Mouse (Mus musculus) granulocyte monocyte progenitor cell, adult 5-6 weeks (primary cell): ENCODE results near the gene Camsap1. TPM values are rescaled to one million over a fixed set of nuclear protein-coding genes. Genes with fewer than 3 reads are reported as not detected.
A peak's percentile ranks its signal among the peaks of the same experiment; 100 is the strongest.

Experiments used
- ATAC-seq: replicated peaks from 2 replicates; pipeline ENCODE4 v1.8.0; 2016; ENCODE audit warnings: mild to moderate bottlenecking, moderate TSS enrichment, inconsistent platforms; ENCODE audit not compliant: poor library complexity, severe bottlenecking
- total RNA-seq, 2 experiments: library from RNA; stranded (forward) in 1 of 2; stranded (reverse) in 1 of 2; fragments of 200-712, 200-1000 nt in 1 of 2; fragments of >200 nt in 1 of 2; fragmentation: Nextera tagmentation in 1 of 2; gene quantifications; 2 replicates each; pipeline ENCODE4 v1.2.3; 2014 to 2017

The Camsap1 gene
- total RNA-seq, 2 experiments from 2014 or later, result 12.9 to 14.8 TPM

DNA sequence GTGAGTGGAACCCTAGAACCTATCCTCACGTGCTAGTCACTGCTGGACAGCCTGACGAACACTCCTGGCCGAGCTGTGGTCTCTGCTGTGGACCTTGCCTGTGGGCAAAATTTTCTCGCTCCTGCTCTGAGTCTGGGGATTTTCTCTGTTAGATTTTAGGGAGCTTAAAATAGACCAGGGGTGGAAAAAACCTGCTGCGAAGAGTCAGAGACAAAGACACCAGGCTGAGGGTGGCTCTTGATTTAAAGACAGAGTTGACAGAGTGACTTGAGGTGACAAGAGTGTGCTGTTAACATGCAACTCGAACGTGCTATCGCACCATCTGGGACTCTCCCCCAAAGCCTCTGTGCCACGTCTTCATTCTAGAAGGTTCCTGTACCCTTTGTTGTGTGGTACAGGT lies 84.1 kb downstream of the Camsap1 start:
- ATAC-seq, result no peak

DNA sequence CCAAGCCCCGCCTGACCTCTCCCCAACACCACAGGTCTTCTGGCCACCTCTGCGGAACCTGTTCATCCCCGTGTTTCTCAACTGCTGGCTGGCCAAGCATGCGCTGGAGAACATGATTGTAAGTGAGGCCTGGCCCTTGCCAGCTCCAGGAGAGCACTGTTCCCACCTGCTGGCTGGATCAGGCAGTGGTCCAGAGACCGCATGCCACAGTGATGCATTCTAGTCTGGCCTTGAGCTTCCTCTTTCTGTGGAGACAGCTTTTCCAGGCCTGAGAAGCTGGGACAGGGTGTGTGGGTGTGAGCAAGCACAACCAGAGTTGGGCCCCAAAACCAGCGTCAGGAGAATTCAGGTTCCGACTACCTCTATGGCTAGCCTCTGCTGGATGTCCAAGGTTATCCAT lies 90.6 kb downstream of the Camsap1 start:
- peak; percentile 81 for ATAC-seq

DNA sequence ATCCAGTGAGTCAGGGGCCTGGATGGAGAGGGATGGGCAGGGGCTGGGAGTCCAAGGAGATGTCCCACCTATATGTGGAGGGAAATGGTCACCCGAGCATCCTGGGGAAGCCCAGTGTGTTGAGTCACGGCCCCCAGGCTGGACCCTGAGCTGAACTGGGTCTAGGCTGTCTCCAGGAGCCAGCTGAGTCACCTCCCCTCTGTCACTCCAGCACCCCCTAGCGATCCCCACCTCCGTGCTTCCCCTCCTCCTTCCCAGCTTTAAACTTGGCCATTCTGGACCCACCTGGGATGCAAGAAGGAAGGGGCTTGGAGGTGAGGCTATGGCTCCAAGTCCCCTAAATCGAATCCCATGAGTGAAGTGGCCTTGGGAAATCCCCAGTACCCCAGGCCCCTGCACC lies 94.9 kb downstream of the Camsap1 start:
- ATAC-seq, result no peak

DNA sequence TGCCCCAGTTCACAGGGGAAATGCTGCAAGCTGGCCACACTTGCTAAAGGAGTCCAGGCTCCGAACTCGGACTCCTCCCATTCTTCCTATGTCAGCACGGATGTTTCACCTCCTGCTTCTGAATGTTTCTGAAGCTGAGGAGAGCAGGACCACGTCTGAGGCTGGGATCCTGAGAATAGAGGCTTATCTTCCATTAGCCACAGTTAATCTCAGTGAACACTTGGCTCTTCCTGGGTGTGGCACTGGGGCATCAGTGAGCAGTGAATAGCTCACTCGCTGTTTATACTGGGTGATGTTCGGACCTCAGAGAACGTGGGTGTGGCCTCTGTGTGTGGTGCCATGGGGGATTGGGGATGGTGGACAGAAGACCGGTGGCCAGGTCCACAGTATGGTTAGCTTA lies 95.9 kb downstream of the Camsap1 start:
- ATAC-seq, result no peak

DNA sequence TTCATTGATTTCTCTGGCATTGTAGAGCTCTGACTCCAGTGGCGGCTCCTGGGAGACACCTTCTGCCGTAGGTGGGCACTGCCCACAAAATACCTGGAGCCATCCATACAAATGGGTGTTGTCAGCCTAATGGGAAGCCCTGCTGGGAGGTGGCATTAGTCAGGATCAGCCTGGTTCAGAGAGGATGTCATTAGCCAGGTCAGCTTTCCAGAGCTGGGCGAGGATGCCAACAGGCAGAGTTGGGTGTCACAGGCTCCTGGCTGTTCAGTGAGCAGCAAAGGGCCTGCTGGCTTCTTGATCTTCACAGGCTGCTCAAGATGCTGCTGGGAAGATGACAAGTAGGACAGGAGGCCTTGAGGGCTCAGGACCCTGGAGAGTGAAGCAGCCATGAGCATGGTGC lies 98.3 kb downstream of the Camsap1 start:
- no peak for ATAC-seq

DNA sequence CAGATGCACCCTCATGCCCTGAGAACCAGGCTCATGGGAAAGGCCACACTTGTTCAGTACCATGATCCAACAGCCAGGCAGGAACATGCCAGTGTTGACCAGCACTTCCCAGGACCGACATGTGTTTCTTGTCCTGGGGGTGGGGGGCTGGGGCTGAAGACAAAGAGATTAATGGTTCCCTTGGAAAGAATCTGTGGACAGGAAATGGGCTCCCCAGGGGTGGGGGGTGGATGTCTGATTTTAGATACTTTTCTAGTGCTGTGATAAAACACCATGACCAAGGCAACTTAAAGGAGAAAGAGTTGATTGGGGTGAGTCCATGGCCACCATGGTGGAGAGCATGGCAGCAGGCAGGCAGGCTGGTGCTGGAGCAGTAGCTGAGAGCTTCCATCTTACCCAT lies 100.8 kb downstream of the Camsap1 start:
- ATAC-seq, result no peak

DNA sequence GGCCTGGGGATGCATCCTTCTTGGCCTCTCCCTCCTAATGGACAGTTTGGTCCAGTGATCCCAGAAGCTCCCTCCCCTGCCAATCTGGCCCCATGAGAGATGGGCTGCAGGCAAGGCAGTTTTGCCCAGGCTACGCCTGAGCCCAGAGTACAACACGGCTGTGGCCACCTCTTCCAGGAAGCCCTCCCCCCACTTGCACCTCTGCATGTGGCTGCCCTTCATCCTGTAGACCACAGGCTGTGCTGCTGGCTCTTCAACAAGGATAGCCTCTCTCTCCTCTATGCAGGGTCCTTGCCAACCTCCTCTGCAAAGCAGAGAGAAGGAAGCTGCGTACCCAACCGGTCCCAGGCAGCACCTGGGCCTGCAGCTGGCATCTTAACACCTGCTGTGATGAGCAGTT lies 104.0 kb downstream of the Camsap1 start:
- ATAC-seq, result no peak

DNA sequence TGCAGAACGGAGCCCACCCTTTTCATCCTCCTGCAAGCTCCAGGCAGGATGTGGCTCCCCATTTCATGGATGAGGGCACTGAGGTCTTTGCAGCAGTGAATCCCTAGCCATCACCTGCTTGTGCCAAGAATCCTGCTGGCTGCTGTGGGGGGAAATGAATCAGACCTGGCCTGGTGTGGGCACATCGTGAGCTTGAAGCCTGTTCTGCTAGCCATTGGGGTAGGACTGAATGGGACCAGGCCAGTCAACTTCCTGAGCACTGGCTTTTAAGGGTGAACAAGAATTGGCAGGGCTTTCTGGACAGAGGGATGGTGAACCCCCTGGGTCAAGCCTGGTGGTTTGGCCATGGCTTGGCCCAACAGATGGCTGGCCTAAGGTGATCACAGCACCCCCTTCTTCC lies 104.6 kb downstream of the Camsap1 start:
- no peak for ATAC-seq

DNA sequence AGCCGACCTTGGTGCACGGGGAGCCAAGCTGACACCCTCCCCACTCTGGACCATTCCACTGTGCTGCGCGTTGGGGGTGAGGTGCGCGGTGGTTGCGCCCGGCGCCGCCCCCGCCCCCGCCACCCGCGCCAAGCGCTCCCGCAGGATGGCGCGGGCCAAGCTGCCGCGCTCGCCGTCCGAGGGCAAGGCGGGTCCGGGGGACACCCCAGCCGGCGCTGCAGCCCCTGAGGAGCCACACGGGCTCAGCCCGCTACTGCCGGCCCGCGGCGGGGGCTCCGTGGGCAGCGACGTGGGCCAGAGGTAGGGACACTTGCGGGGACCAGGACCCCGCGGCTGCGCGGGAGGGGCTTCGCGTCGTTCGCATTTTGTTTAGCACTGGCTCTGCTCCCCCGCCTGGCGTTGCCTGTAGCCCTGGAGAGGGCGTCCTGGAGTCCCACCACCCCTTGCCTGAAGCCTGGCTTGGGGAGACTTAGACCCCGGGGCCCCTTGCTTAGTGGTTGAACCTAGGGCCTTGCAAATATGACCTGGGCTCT lies 105.3 kb downstream of the Camsap1 start:
- no peak for ATAC-seq

DNA sequence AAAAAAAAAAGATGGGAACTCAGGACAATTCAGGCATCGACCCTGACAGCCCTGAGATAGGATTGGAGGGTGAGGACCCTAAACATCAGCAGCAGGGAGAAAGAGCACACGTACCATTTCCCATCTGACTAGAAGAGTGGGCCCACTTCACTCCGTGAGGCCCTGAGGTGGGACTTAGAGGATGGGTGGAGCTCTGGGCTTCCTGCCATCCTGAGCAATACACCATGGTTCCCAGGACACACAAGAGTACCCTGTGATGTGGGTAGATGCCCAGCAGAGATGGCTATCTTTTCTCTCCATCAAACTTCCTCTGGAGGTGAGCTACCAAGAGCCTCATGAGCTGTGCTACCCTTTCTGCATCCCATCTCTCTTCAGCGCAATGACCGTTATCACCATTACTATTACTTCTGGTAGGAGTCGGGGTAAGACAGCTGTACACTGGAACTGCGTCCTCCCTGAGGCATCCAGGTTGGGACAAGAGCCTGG lies 105.8 kb downstream of the Camsap1 start:
- ATAC-seq, result no peak

Other genes with a start within 250 kb of the Camsap1 start
- gene Obp2b, start 246.3 kb downstream of the Camsap1 start, total RNA-seq (2014; fragmentation: Nextera tagmentation), result not detected in 2 replicates
- not detected in 2 replicates for gene Obp2b, start 246.3 kb downstream of the Camsap1 start, total RNA-seq (2017)
- not detected in 2 replicates for gene Lcn3, start 217.7 kb downstream of the Camsap1 start, total RNA-seq (2014; fragmentation: Nextera tagmentation)
- gene Lcn3, start 217.7 kb downstream of the Camsap1 start, total RNA-seq (2017), result not detected in 2 replicates
- gene Lcn11, start 206.3 kb downstream of the Camsap1 start, total RNA-seq (2014; fragmentation: Nextera tagmentation), result not detected in 2 replicates
- not detected in 2 replicates for gene Lcn11, start 206.3 kb downstream of the Camsap1 start, total RNA-seq (2017)
- gene Gm13539, start 201.0 kb downstream of the Camsap1 start, total RNA-seq (2014; fragmentation: Nextera tagmentation), result not detected in 2 replicates
- not detected in 2 replicates for gene Gm13539, start 201.0 kb downstream of the Camsap1 start, total RNA-seq (2017)
- not detected in 2 replicates for gene Glt6d1, start 167.4 kb downstream of the Camsap1 start, total RNA-seq (2014; fragmentation: Nextera tagmentation)
- gene Glt6d1, start 167.4 kb downstream of the Camsap1 start, total RNA-seq (2017), result not detected in 2 replicates
- not detected in 2 replicates for gene Lcn9, start 160.1 kb downstream of the Camsap1 start, total RNA-seq (2014; fragmentation: Nextera tagmentation)
- not detected in 2 replicates for gene Lcn9, start 160.1 kb downstream of the Camsap1 start, total RNA-seq (2017)
- not detected in 2 replicates for gene Sohlh1, start 136.0 kb downstream of the Camsap1 start, total RNA-seq (2014; fragmentation: Nextera tagmentation)
- gene Sohlh1, start 136.0 kb downstream of the Camsap1 start, total RNA-seq (2017), result not detected in 2 replicates
- not detected in 2 replicates for gene Kcnt1, start 119.5 kb downstream of the Camsap1 start, total RNA-seq (2014; fragmentation: Nextera tagmentation)
- not detected in 2 replicates for gene Kcnt1, start 119.5 kb downstream of the Camsap1 start, total RNA-seq (2017)
- 45.2 and 61.7 TPM in 2 replicates for gene Ubac1, start 38.5 kb upstream of the Camsap1 start, total RNA-seq (2014; fragmentation: Nextera tagmentation)
- gene Ubac1, start 38.5 kb upstream of the Camsap1 start, total RNA-seq (2017), result 33.0 and 48.3 TPM in 2 replicates
- gene Nacc2, start 139.9 kb upstream of the Camsap1 start, total RNA-seq (2014; fragmentation: Nextera tagmentation), result 0.30 and 0.62 TPM in 2 replicates
- gene Nacc2, start 139.9 kb upstream of the Camsap1 start, total RNA-seq (2017), result 0.57 and 0.65 TPM in 2 replicates
- gene Lhx3, start 225.0 kb upstream of the Camsap1 start, total RNA-seq (2014; fragmentation: Nextera tagmentation), result not detected in 2 replicates
- gene Lhx3, start 225.0 kb upstream of the Camsap1 start, total RNA-seq (2017), result not detected in 2 replicates